Mouse (Mus musculus): ENCODE data around the gene Litaf.

DNA sequence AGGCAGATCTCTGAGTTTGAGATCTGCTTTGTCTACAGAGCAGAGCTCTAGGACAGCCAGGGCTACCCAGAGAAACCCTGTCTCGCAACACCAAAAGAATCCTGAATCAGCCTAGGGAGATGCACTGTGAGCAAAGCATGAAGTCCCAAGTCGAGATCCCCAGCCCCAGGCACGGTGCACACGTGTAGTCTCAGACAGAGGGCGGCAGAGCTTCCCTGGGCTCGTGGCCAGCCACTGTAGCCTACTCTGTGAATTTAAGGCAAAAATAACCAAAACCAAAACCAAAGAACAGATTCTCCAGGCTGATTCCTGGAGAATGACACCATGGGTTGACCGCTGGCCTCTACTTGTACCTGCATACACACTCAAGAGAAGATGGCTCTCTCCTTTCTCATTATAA lies 121.4 kb downstream of the Litaf start:
- no peak for TF ChIP-seq POLR2A (IDR thresholded peaks at IDR 0.05; ENCODE audit: insufficient read depth, low read length)
- no peak for TF ChIP-seq EP300 (IDR thresholded peaks at IDR 0.05; ENCODE audit: insufficient read depth, low read depth, low read length)
- TF ChIP-seq CTCF (IDR thresholded peaks at IDR 0.05; ENCODE audit: low read depth, low read length) = no peak
